Mouse (Mus musculus) liver, embryonic 14.5 days (tissue): Measurements from ENCODE around the gene Cdca3. TPM values are rescaled to one million over a fixed set of nuclear protein-coding genes. Genes with fewer than 3 reads are reported as not detected.

Experiments used
- ATAC-seq: fragments of 200-750 bp; cut with Nextera tagmentation; 2 replicates; pipeline ENCODE4 v1.8.0; 2017; ENCODE audit warnings: moderate number of reproducible peaks, mild to moderate bottlenecking, moderate library complexity; ENCODE audit not compliant: insufficient read depth
- DNase-seq, 3 experiments: peaks; one replicate each; pipeline ENCODE4 v3.0.0-alpha.2; 2012 to 2013; ENCODE audit warnings: low read depth in 3 of 3, low spot score in 3 of 3
- H3K27ac ChIP-seq: fragments of 300-500 bp; sonication (generic); 2 replicates; pipeline ENCODE4 v1.5.1; 2014; ENCODE audit warnings: moderate library complexity, mild to moderate bottlenecking, control low read depth, inconsistent platforms
- H3K27me3 ChIP-seq: fragments of 300-500 bp; sonication (generic); 2 replicates; pipeline ENCODE4 v1.6.1; 2014; ENCODE audit warnings: mild to moderate bottlenecking, low read length, moderate library complexity; ENCODE audit not compliant: control insufficient read depth, insufficient read depth
- H3K36me3 ChIP-seq: fragments of 300-500 bp; sonication (generic); replicated peaks from 2 replicates; pipeline ENCODE4 v1.6.1; 2014; ENCODE audit warnings: low read depth; ENCODE audit not compliant: control insufficient read depth, insufficient read depth
- H3K4me1 ChIP-seq, 2 experiments: fragments of 200-500 bp in 1 of 2; fragments of 300-500 bp in 1 of 2; sonication (generic) in 1 of 2; replicated peaks; 2 replicates each; pipeline ENCODE4 v1.6.1; 2012 to 2014; ENCODE audit warnings: antibody characterized with exemption in 1 of 2, inconsistent platforms in 1 of 2, low read length in 1 of 2; ENCODE audit not compliant: control insufficient read depth in 2 of 2, insufficient read depth in 2 of 2
- H3K4me2 ChIP-seq: fragments of 300-500 bp; sonication (generic); 2 replicates; pipeline ENCODE4 v1.6.1; 2014; ENCODE audit warnings: low read depth, mild to moderate bottlenecking, control low read depth, moderate library complexity
- H3K4me3 ChIP-seq, 2 experiments: fragments of 200-500 bp in 1 of 2; fragments of 300-500 bp in 1 of 2; sonication (generic) in 1 of 2; 2 replicates each; pipeline ENCODE4 v1.5.1; 2012 to 2014; ENCODE audit warnings: low read depth in 2 of 2, low read length in 2 of 2, mild to moderate bottlenecking in 2 of 2, control low read depth in 1 of 2, inconsistent platforms in 1 of 2, moderate library complexity in 1 of 2; ENCODE audit not compliant: insufficient read depth in 1 of 2
- H3K9ac ChIP-seq: fragments of 300-500 bp; sonication (generic); replicated peaks from 2 replicates; pipeline ENCODE4 v1.6.1; 2014; ENCODE audit warnings: mild to moderate bottlenecking, control low read depth, moderate library complexity
- H3K9me3 ChIP-seq: fragments of 300-500 bp; sonication (generic); 2 replicates; pipeline ENCODE4 v1.6.1; 2016; ENCODE audit warnings: low read length, mixed read lengths; ENCODE audit not compliant: control insufficient read depth
- CTCF ChIP-seq: IDR thresholded peaks from 2 replicates; pipeline ENCODE4 v1.5.1; 2016; ENCODE audit warnings: antibody characterized with exemption, low read depth, control low read depth
- EP300 ChIP-seq: IDR thresholded peaks from 2 replicates; pipeline ENCODE4 v1.6.1; 2016; ENCODE audit warnings: antibody characterized with exemption, low read depth
- WGBS: fragments of 180-500 bp; shearing (Covaris S2); extraction: QIAGEN DNeasy Blood & Tissue Kit; methylation state at CpG from one replicate; pipeline ENCODE4 v1.1.7; 2014; ENCODE audit not compliant: insufficient replicate concordance; 5-methylcytosine and 5-hydroxymethylcytosine counted together
- polyA plus RNA-seq, 2 experiments: library from polyadenylated mRNA; depleted of rRNA in 1 of 2; stranded (reverse) in 1 of 2; unstranded in 1 of 2; fragments of >200 nt; fragmentation: Nextera tagmentation in 1 of 2; extraction: Ambion mirVana in 1 of 2; gene quantifications; 2 replicates each; pipeline versions ENCODE4 v1.2.1 to v1.2.3; 2012 to 2014

Cdca3 gene
- polyA plus RNA-seq, 2 experiments, result 147 to 206 TPM

DNA sequence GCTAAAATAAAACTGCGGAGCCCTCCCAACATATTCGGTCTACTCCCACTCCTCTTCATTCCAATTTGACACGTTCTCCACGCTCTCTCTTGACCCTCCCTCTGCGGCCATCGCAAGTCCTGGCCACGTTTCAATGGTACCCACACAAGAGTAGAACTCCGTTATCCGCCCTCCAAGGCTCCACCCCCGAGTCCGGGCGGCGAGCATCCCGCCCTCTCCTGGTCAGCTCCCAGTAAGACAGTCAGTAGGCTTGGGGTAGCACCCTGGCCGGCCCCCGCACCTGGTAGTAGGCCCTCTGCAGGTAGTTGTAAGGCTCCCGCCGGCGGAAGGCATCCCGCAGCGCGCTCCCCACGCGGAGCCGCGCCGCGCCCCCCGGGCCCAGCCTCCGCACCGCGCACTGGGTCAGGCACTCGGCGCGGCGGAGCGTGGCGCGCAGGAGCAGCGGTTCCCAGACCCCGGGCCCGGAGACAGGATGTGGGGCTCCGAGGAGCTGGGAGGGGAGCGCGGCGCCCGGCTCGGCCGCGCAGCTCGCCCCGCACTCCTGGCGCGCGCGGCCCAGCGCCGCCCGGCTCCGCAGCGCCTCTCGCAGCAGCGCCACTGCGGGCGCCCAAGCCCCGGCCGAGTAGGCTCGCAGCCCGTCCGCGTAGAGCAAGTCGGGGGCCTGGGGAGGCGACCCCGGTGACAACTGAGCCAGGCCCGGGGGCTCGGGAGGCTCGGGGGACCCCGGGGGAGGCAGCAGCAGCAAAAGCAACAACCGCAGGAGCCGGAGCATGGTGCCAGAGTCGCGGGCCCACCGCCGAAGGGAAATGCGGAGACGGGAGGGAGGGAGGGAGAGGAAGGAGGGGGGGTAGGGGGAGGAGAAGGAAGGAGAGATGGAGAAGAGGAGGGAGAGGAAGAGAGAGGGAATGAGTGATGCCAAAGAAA lies 27.8 kb downstream of the Cdca3 start, which contains the start of gene P3h3:
Gene P3h3, minus strand, starts transcription at position 837 of the 924 bp plus-strand sequence.
- TF ChIP-seq CTCF, result peak; percentile 71
- no peak for TF ChIP-seq EP300
- Histone ChIP-seq H3K9me3 (no peaks in the 10 kb centered on the region), H3K36me3 (no peaks in the 10 kb centered on the region), H3K27ac (no peak within 1 kb of the TSS), H3K4me1 (no peaks in the 10 kb centered on the region), H3K27me3 (peaks cover 52% of the 10 kb centered on the region), H3K9ac (no peak within 1 kb of the TSS), H3K4me2 (peak within 1 kb of the TSS; percentile 65), H3K4me3 (peak within 1 kb of the TSS; percentile 13 to 54)
- ATAC-seq (peak; percentile 57; the same call in 1 of the 2 replicates), DNase-seq (peak in 2 of 3 experiments; percentile 9)
- WGBS, result 1% methylated on average over 83 of the region's 86 CpGs

DNA sequence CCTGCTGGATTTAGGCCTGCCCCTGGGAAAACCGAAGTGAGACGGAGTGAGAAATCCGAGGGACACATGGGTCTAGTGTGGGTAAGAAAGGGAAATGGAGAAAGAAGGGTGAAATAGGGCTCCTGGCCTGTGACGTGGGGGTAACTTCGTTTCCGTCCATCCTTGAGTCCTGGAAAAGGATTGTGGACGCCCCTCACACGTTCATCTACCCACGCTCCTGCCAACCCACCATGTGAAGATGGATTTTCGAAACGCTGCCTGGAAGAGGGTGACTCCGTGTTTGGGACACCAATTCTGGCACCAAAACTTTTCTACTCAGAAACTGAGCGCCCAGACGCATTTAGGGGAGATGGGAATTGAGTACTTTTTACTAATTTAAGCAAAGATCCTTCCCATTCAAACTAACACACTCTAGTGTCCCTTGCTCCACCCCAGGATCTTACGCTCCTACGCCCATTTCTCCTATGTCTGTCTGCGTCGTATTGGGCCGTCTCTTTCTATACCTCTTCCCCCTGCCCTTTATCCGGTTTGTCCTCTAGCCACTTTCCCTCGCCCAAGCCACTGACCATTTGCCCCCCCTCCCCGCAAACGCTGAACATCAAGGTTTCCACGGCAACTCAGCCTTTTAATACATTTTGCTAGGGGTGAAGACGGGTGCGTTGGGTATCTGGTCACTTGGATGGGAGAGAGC lies 28.6 kb downstream of the Cdca3 start:
- H3K9ac ChIP-seq, result no peak overlapping the region
- TF ChIP-seq CTCF (no peak), EP300 (no peak)
- ATAC-seq (no peak), DNase-seq (no peak)
- H3K27me3 ChIP-seq, result peaks cover 60% of the 10 kb centered on the region
- peak overlapping the region; percentile 65; the same call in 1 of the 2 replicates for H3K4me2 ChIP-seq
- no peaks in the 10 kb centered on the region for H3K4me1 ChIP-seq
- no peaks in the 10 kb centered on the region for H3K36me3 ChIP-seq
- no peaks in the 10 kb centered on the region for H3K9me3 ChIP-seq
- WGBS, result 22% methylated on average over 26 of the region's 26 CpGs
- H3K27ac ChIP-seq, result no peak overlapping the region
- H3K4me3 ChIP-seq, result peak overlapping the region in 1 of 2 experiments; percentile 6; a peak in 1 of 4 replicates

GRCm38 (mm10) chr6:124858561-124859318 lies 29.4 kb downstream of the Cdca3 start:
- no peak overlapping the region for H3K27ac ChIP-seq
- no peak for DNase-seq
- no peak for TF ChIP-seq CTCF
- TF ChIP-seq EP300, result no peak
- H3K27me3 ChIP-seq, result peaks cover 68% of the 10 kb centered on the region
- no peak for ATAC-seq
- H3K4me2 ChIP-seq, result no peak overlapping the region
- H3K4me1 ChIP-seq, result no peaks in the 10 kb centered on the region
- H3K36me3 ChIP-seq, result no peaks in the 10 kb centered on the region
- H3K9me3 ChIP-seq, result no peaks in the 10 kb centered on the region
- no peak overlapping the region for H3K9ac ChIP-seq
- WGBS, result 53% methylated on average over 28 of the region's 28 CpGs
- no peak overlapping the region for H3K4me3 ChIP-seq

- DNase-seq (peak; percentile 24 to 33 (median 26)), ATAC-seq (no peak)
- WGBS, result 4% methylated on average over 12 of the region's 12 CpGs
- no peak overlapping the region for H3K4me3 ChIP-seq
- TF ChIP-seq CTCF, result peak; percentile 88
- no peak for TF ChIP-seq EP300
- no peak overlapping the region for H3K9ac ChIP-seq
- H3K27me3 ChIP-seq, result peaks cover 75% of the 10 kb centered on the region
- no peaks in the 10 kb centered on the region for H3K36me3 ChIP-seq
- no peak overlapping the region for H3K4me2 ChIP-seq
- H3K27ac ChIP-seq, result no peak overlapping the region
- no peaks in the 10 kb centered on the region for H3K9me3 ChIP-seq
- H3K4me1 ChIP-seq, result no peaks in the 10 kb centered on the region
Observed at GRCm38 (mm10) chr6:124859725-124860124, 30.4 kb downstream of the Cdca3 start.
